Mouse (Mus musculus) G1E (cell line): ENCODE results near the gene Sf3a2.

ENCODE experiments used
- CTCF ChIP-seq: IDR thresholded peaks from 2 replicates; pipeline ENCODE4 v1.5.1; 2012; ENCODE audit warnings: low read depth, low read length, inconsistent platforms, mixed read lengths
- POLR2AphosphoS5 ChIP-seq: IDR thresholded peaks from 2 replicates; pipeline ENCODE4 v1.6.1; 2012; ENCODE audit warnings: low read depth, low read length, inconsistent platforms; ENCODE audit not compliant: insufficient replicate concordance
- TAL1 ChIP-seq: conservative IDR thresholded peaks from 2 replicates; pipeline ENCODE4 v1.6.1; 2012; ENCODE audit warnings: low read depth, low read length, inconsistent platforms, mixed read lengths

GRCm38 (mm10) chr10:80754594-80755290 is 43.3 kb upstream of the Sf3a2 start, which contains the start of gene Dot1l:
- TF ChIP-seq CTCF (no peak), TAL1 (no peak), POLR2AphosphoS5 (no peak)
